Mouse (Mus musculus) hindbrain, embryonic 16.5 days (tissue): ENCODE data around the gene Tnr. TPM values are rescaled to one million over a fixed set of nuclear protein-coding genes. Genes with fewer than 3 reads are reported as not detected.

Experiments
- ATAC-seq: fragments of 200-750 bp; cut with Nextera tagmentation; 2 replicates; pipeline ENCODE4 v1.8.0; 2017; ENCODE audit warnings: moderate TSS enrichment, moderate library complexity
- H3K27ac ChIP-seq: fragments of 300-500 bp; sonication (generic); 2 replicates; pipeline ENCODE4 v1.5.1; 2014; ENCODE audit warnings: low read depth, mild to moderate bottlenecking, control low read depth, low read length, moderate library complexity
- H3K27me3 ChIP-seq: fragments of 300-500 bp; sonication (generic); replicated peaks from 2 replicates; pipeline ENCODE4 v1.6.1; 2014; ENCODE audit warnings: low read length; ENCODE audit not compliant: control insufficient read depth, insufficient read depth
- H3K36me3 ChIP-seq: fragments of 300-500 bp; sonication (generic); 2 replicates; pipeline ENCODE4 v1.6.1; 2014; ENCODE audit warnings: mild to moderate bottlenecking, low read length, moderate library complexity, mixed read lengths; ENCODE audit not compliant: control insufficient read depth, insufficient read depth
- H3K4me1 ChIP-seq: fragments of 300-500 bp; sonication (generic); 2 replicates; pipeline ENCODE4 v1.6.1; 2014; ENCODE audit warnings: low read depth, low read length; ENCODE audit not compliant: control insufficient read depth, insufficient read depth
- H3K4me2 ChIP-seq: fragments of 300-500 bp; sonication (generic); 2 replicates; pipeline ENCODE4 v1.6.1; 2014; ENCODE audit warnings: mild to moderate bottlenecking, low read length, control low read depth, moderate library complexity
- H3K4me3 ChIP-seq: fragments of 300-500 bp; sonication (generic); 2 replicates; pipeline ENCODE4 v1.5.1; 2014; ENCODE audit warnings: mild to moderate bottlenecking, low read length, control low read depth, moderate library complexity
- H3K9ac ChIP-seq: fragments of 300-500 bp; sonication (generic); 2 replicates; pipeline ENCODE4 v1.6.1; 2014; ENCODE audit warnings: low read depth, mild to moderate bottlenecking, control low read depth, low read length, moderate library complexity
- H3K9me3 ChIP-seq: fragments of 300-500 bp; sonication (generic); 2 replicates; pipeline ENCODE4 v1.6.1; 2014; ENCODE audit warnings: mild to moderate bottlenecking, low read length, moderate library complexity; ENCODE audit not compliant: control insufficient read depth
- WGBS: fragments of 180-500 bp; shearing (Covaris S2); extraction: QIAGEN DNeasy Blood & Tissue Kit; methylation state at CpG from one replicate; pipeline ENCODE4 v1.1.7; 2014; 5-methylcytosine and 5-hydroxymethylcytosine counted together
- polyA plus RNA-seq: library from polyadenylated mRNA; unstranded; fragments of >200 nt; fragmentation: Nextera tagmentation; extraction: Ambion mirVana; gene quantifications from 2 replicates; pipeline ENCODE4 v1.2.1, GENCODE M21; 2015

The Tnr gene
- polyA plus RNA-seq, 1 experiment from 2014 or later = 5.6 TPM

- H3K27ac ChIP-seq = no peak overlapping the region
- H3K9ac ChIP-seq = no peak overlapping the region
- no peaks in the 10 kb centered on the region for H3K9me3 ChIP-seq
- H3K4me1 ChIP-seq = no peaks in the 10 kb centered on the region
- H3K27me3 ChIP-seq = no peaks in the 10 kb centered on the region
- ATAC-seq = no peak
- no peaks in the 10 kb centered on the region for H3K36me3 ChIP-seq
- no peak overlapping the region for H3K4me3 ChIP-seq
- WGBS = 88% methylated on average over 1 of the region's 1 CpGs
- no peak overlapping the region for H3K4me2 ChIP-seq
Measured at GRCm38 (mm10) chr1:159716301-159716700, 192.7 kb downstream of the Tnr start.

GRCm38 (mm10) chr1:159717016-159717415 lies 193.4 kb downstream of the Tnr start:
- H3K9ac ChIP-seq = no peak overlapping the region
- no peaks in the 10 kb centered on the region for H3K9me3 ChIP-seq
- H3K27me3 ChIP-seq = no peaks in the 10 kb centered on the region
- 81% methylated on average over 9 of the region's 9 CpGs for WGBS
- peak; percentile 40; the same call in 1 of the 2 replicates for ATAC-seq
- H3K27ac ChIP-seq = no peak overlapping the region
- H3K4me2 ChIP-seq = no peak overlapping the region
- no peaks in the 10 kb centered on the region for H3K36me3 ChIP-seq
- H3K4me1 ChIP-seq = no peaks in the 10 kb centered on the region
- no peak overlapping the region for H3K4me3 ChIP-seq

GRCm38 (mm10) chr1:159723733-159724132 lies 200.2 kb downstream of the Tnr start:
- no peak overlapping the region for H3K4me3 ChIP-seq
- 88% methylated on average over 5 of the region's 5 CpGs for WGBS
- H3K9ac ChIP-seq = no peak overlapping the region
- H3K27me3 ChIP-seq = no peaks in the 10 kb centered on the region
- no peaks in the 10 kb centered on the region for H3K9me3 ChIP-seq
- H3K4me2 ChIP-seq = no peak overlapping the region
- H3K36me3 ChIP-seq = no peaks in the 10 kb centered on the region
- ATAC-seq = no peak
- no peak overlapping the region for H3K27ac ChIP-seq
- no peaks in the 10 kb centered on the region for H3K4me1 ChIP-seq

GRCm38 (mm10) chr1:159729270-159729669 lies 205.7 kb downstream of the Tnr start:
- Histone ChIP-seq H3K4me1 (no peaks in the 10 kb centered on the region), H3K4me2 (no peak overlapping the region), H3K4me3 (no peak overlapping the region), H3K9ac (no peak overlapping the region), H3K27ac (no peak overlapping the region), H3K9me3 (no peaks in the 10 kb centered on the region), H3K36me3 (no peaks in the 10 kb centered on the region), H3K27me3 (no peaks in the 10 kb centered on the region)
- 82% methylated on average over 6 of the region's 6 CpGs for WGBS
- ATAC-seq = no peak

- ATAC-seq = no peak
Measured at GRCm38 (mm10) chr1:159730826-159731225, 207.3 kb downstream of the Tnr start.

GRCm38 (mm10) chr1:159735099-159735498 lies 211.5 kb downstream of the Tnr start:
- Histone ChIP-seq H3K9me3 (no peaks in the 10 kb centered on the region), H3K27ac (no peak overlapping the region), H3K4me1 (no peaks in the 10 kb centered on the region; the same call in 1 of the 2 replicates), H3K9ac (no peak overlapping the region), H3K4me3 (no peak overlapping the region), H3K36me3 (no peaks in the 10 kb centered on the region), H3K27me3 (no peaks in the 10 kb centered on the region), H3K4me2 (no peak overlapping the region)
- ATAC-seq = no peak
- WGBS = 84% methylated on average over 3 of the region's 3 CpGs

More at GRCm38 (mm10) chr1:159730826-159731225, 207.3 kb downstream of the Tnr start:
- Histone ChIP-seq H3K4me3 (no peak overlapping the region), H3K27ac (no peak overlapping the region), H3K4me1 (no peaks in the 10 kb centered on the region), H3K36me3 (no peaks in the 10 kb centered on the region), H3K9me3 (no peaks in the 10 kb centered on the region), H3K27me3 (no peaks in the 10 kb centered on the region), H3K9ac (no peak overlapping the region), H3K4me2 (no peak overlapping the region)
- 44% methylated on average over 4 of the region's 4 CpGs for WGBS

- Histone ChIP-seq H3K27me3 (no peaks in the 10 kb centered on the region), H3K27ac (no peak overlapping the region), H3K9me3 (no peaks in the 10 kb centered on the region), H3K4me1 (no peaks in the 10 kb centered on the region; the same call in 1 of the 2 replicates), H3K4me3 (no peak overlapping the region), H3K36me3 (no peaks in the 10 kb centered on the region), H3K9ac (no peak overlapping the region), H3K4me2 (no peak overlapping the region)
- 0 out of 2 replicates have a peak, but pooled peaks have one; percentile 51 for ATAC-seq
- WGBS = 46% methylated on average over 3 of the region's 3 CpGs
Measured at GRCm38 (mm10) chr1:159739478-159739877, 215.9 kb downstream of the Tnr start.

GRCm38 (mm10) chr1:159741237-159742002 lies 217.9 kb downstream of the Tnr start:
- no peak overlapping the region for H3K9ac ChIP-seq
- H3K36me3 ChIP-seq = no peaks in the 10 kb centered on the region
- H3K27me3 ChIP-seq = no peaks in the 10 kb centered on the region
- peak; percentile 79 for ATAC-seq
- no peaks in the 10 kb centered on the region; the same call in 1 of the 2 replicates for H3K4me1 ChIP-seq
- H3K27ac ChIP-seq = no peak overlapping the region
- WGBS = 45% methylated on average over 3 of the region's 3 CpGs
- H3K9me3 ChIP-seq = no peaks in the 10 kb centered on the region
- no peak overlapping the region for H3K4me3 ChIP-seq
- H3K4me2 ChIP-seq = no peak overlapping the region

- no peaks in the 10 kb centered on the region; the same call in 1 of the 2 replicates for H3K4me1 ChIP-seq
- no peak overlapping the region for H3K4me2 ChIP-seq
- no peak for ATAC-seq
- no peaks in the 10 kb centered on the region for H3K27me3 ChIP-seq
- H3K9me3 ChIP-seq = no peaks in the 10 kb centered on the region
- H3K27ac ChIP-seq = no peak overlapping the region
- H3K9ac ChIP-seq = no peak overlapping the region
- no peak overlapping the region for H3K4me3 ChIP-seq
- 37% methylated on average over 3 of the region's 3 CpGs for WGBS
- no peaks in the 10 kb centered on the region for H3K36me3 ChIP-seq
Measured at GRCm38 (mm10) chr1:159742003-159742274, 218.4 kb downstream of the Tnr start.
